Mouse (Mus musculus) ES-E14 (cell line): ENCODE data around the gene Gusb.

ENCODE experiments used
- HCFC1 ChIP-seq: IDR thresholded peaks from 2 replicates; pipeline ENCODE4 v1.6.1; 2012; ENCODE audit warnings: low read length, inconsistent platforms, borderline replicate concordance; ENCODE audit not compliant: insufficient read depth
- ZNF384 ChIP-seq: IDR thresholded peaks from 2 replicates; pipeline ENCODE4 v1.6.1; 2012; ENCODE audit warnings: low read depth, low read length, inconsistent platforms

DNA sequence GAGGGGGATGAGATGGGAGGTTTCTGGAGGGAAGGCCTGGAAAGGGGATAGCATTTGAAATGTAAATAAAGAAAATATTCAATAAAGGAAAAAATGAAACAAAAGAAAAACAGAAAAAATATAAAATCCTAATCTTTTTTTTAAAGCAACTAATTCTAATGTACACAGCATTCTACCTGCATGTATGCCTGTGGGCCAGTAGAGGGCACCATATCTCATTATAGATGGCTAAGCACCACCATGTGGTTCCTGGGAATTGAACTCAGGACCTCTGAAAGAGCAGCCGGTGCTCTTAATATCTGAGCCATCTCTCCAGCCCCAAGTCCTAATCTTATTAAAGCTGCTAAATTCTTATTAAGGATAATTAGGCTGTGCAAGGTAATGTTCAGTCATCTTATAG, 4.5 kb upstream of the Gusb start:
- TF ChIP-seq HCFC1 (no peak), ZNF384 (no peak)
